In genomic region chr13:119318358-119318757, GRCm38 (mm10) we compare ENCODE assay signal across 13 mouse cellular contexts.
DNase-seq lines count a peak whose midpoint lies in the region; ATAC-seq lines count a peak whose summit lies in the region.
"Had no signal": no experiment of that assay in that cellular context is flagged by ENCODE, and none has a peak within 500 bp of the region (broad histone marks: within the 10 kb centered on the region; RNA-seq: fewer than 3 reads in every experiment).

No protein-coding gene starts in this region.

- H3K36me3 ChIP-seq in hindbrain, embryonic 14.5 days (replicated peaks; ENCODE audit: control insufficient read depth, insufficient read depth) = no peaks in the 10 kb centered on the region
- H3K36me3 ChIP-seq in hindbrain, embryonic 10.5 days = no peaks in the 10 kb centered on the region
- H3K36me3 ChIP-seq in lung, embryonic 16.5 days (ENCODE audit: control insufficient read depth, insufficient read depth, low read length) = no peaks in the 10 kb centered on the region
- H3K36me3 ChIP-seq: heart, embryonic 12.5 days had no signal

- no peak overlapping the region for H3K4me2 ChIP-seq in hindbrain, embryonic 14.5 days (replicated peaks)
- H3K4me2 ChIP-seq in lung, embryonic 16.5 days (ENCODE audit: low read depth, low read length) = no peak overlapping the region
- H3K4me2 ChIP-seq: heart, embryonic 12.5 days had no signal

- H3K27me3 ChIP-seq in hindbrain, embryonic 14.5 days (ENCODE audit: control insufficient read depth, insufficient read depth, low read length) = no peaks in the 10 kb centered on the region
- H3K27me3 ChIP-seq in hindbrain, embryonic 10.5 days (ENCODE audit: insufficient read depth, poor library complexity, severe bottlenecking) = no peaks in the 10 kb centered on the region
- H3K27me3 ChIP-seq in lung, embryonic 16.5 days (ENCODE audit: control insufficient read depth, insufficient read depth, low read depth, low read length) = no peaks in the 10 kb centered on the region
- H3K27me3 ChIP-seq: heart, embryonic 12.5 days had no signal

- no peak for ATAC-seq in hindbrain, embryonic 14.5 days (ENCODE audit: low FRiP score)
- peak; percentile 71 for ATAC-seq in lung, embryonic 16.5 days (ENCODE audit: low read depth)
- ATAC-seq in granulocyte monocyte progenitor cell, adult 5-6 weeks (replicated peaks; ENCODE audit: poor library complexity, severe bottlenecking) = peak; percentile 67
- no peak for ATAC-seq in erythroid progenitor cell, adult 5-6 weeks (replicated peaks; ENCODE audit: low FRiP score, poor library complexity, severe bottlenecking)
- ATAC-seq: CD4-positive, CD25-positive, alpha-beta regulatory T cell, adult 4 months had no signal

- H3K4me1 ChIP-seq in hindbrain, embryonic 14.5 days (replicated peaks; ENCODE audit: control insufficient read depth, insufficient read depth, low read length) = no peaks in the 10 kb centered on the region
- H3K4me1 ChIP-seq in hindbrain, embryonic 10.5 days (replicated peaks) = no peaks in the 10 kb centered on the region
- no peaks in the 10 kb centered on the region for H3K4me1 ChIP-seq in lung, embryonic 16.5 days (replicated peaks; ENCODE audit: control insufficient read depth, insufficient read depth, low read length)
- H3K4me1 ChIP-seq: heart, embryonic 12.5 days had no signal

- intact Hi-C loops in gastrocnemius, postnatal 14 days (cut with DNase I; ENCODE audit: low total_unique reads) = no loop called here

- no peak overlapping the region for H3K4me3 ChIP-seq in hindbrain, embryonic 14.5 days (replicated peaks; ENCODE audit: low read length)
- H3K4me3 ChIP-seq in hindbrain, embryonic 10.5 days = no peak overlapping the region
- no peak overlapping the region for H3K4me3 ChIP-seq in lung, embryonic 16.5 days (ENCODE audit: low read length)
- H3K4me3 ChIP-seq: heart, embryonic 12.5 days had no signal

- no peak overlapping the region for H3K9ac ChIP-seq in hindbrain, embryonic 14.5 days
- no peak overlapping the region for H3K9ac ChIP-seq in lung, embryonic 16.5 days (ENCODE audit: low read length)
- H3K9ac ChIP-seq: heart, embryonic 12.5 days had no signal

- peak; percentile 32 for DNase-seq in hindbrain, embryonic 14.5 days (ENCODE audit: low spot score)
- no peak for DNase-seq in hindbrain, embryonic 10.5 days (ENCODE audit: low spot score)
- no peak for DNase-seq in lung, postnatal 14 days
- peak; percentile 16 for DNase-seq in MN1 (ENCODE audit: low spot score)
- no peak for DNase-seq in gastrocnemius, postnatal 14 days
- DNase-seq: adrenal gland, postnatal 36 days; cerebellum, adult 11 months; embryo, embryonic 11 days had no signal

- no peak overlapping the region for H3K27ac ChIP-seq in hindbrain, embryonic 14.5 days
- no peak overlapping the region for H3K27ac ChIP-seq in hindbrain, embryonic 10.5 days
- H3K27ac ChIP-seq in lung, embryonic 16.5 days (ENCODE audit: low read length) = no peak overlapping the region

- WGBS in hindbrain, embryonic 14.5 days = 94% methylated on average over 1 of the region's 1 CpGs
- 93% methylated on average over 1 of the region's 1 CpGs for WGBS in hindbrain, embryonic 10.5 days
- WGBS in lung, embryonic 16.5 days = 89% methylated on average over 1 of the region's 1 CpGs

- H3K9me3 ChIP-seq in hindbrain, embryonic 14.5 days (ENCODE audit: control insufficient read depth, low read length) = no peaks in the 10 kb centered on the region
- no peaks in the 10 kb centered on the region for H3K9me3 ChIP-seq in hindbrain, embryonic 10.5 days
- no peaks in the 10 kb centered on the region for H3K9me3 ChIP-seq in lung, embryonic 16.5 days (ENCODE audit: control insufficient read depth, low read length)
- H3K9me3 ChIP-seq: heart, embryonic 12.5 days had no signal

Comparison
In these comparisons a context has a peak if more than half of its experiments do, and no peak if none do; other contexts are left out.
1. DNase-seq: peak in hindbrain, embryonic 14.5 days (single experiment) and MN1 (single experiment); none in hindbrain, embryonic 10.5 days (single experiment), lung, postnatal 14 days (single experiment) and gastrocnemius, postnatal 14 days (single experiment).
2. ATAC-seq: peak in lung, embryonic 16.5 days (single experiment) and granulocyte monocyte progenitor cell, adult 5-6 weeks (single experiment); none in hindbrain, embryonic 14.5 days (single experiment) and erythroid progenitor cell, adult 5-6 weeks (single experiment).